8 mouse cellular contexts compared by ENCODE assay signal in the genomic region with DNA sequence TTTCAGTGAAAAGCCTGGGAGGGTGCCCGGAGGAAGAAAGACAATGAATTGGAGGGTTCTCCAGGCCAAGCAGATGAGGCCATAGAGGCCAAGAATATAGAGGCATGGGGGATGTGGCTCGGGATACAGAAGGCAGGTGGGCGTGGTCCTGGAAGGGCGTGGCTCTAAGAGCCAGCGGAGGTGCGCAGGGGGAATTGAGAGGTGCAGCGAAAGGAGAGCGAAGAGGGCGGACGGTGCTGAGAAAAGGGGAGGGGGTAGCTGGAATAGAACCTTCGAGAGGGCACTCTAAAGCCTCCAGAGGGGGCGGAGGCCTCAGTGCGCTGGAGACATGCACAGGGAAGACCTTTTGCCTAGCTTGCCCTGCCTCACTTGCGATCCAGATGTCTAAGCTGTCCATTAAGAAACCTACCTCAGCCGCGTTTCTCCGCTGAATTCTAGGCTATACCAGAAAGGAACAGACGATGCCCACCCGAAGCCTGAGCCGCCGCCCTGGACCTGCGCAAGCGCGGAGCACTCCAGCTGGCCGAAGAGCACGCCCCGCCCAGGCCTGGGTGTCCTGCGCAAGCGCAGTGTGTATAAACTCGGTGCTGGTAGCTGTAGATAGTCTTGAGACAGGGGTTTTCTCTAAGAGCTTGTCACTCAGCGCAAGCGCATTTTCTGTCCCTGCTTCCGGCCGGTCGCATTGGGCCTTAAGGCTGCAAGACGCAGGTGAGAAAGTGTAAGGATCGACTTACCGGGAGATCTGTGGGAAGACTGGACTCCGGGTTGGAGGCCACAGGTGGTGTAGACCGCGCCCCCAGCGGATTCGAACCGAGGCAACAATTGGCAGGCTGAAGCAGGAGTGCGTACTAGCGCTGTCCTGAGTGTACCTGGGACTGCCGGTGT. TPM values are rescaled to one million over a fixed set of nuclear protein-coding genes. Genes with fewer than 3 reads are reported as not detected.
A peak's percentile ranks its signal among the peaks of the same experiment; 100 is the strongest.
DNase-seq lines count a peak whose midpoint lies in the region; ATAC-seq and TF ChIP-seq lines count a peak whose summit lies in the region.

Gene Prmt2 (minus strand): TSS at position 525 of the 885 bp plus-strand sequence.

- H3K79me2 ChIP-seq in C2C12 (ENCODE audit: control insufficient read depth, insufficient read depth) (peaks cover 27% of the 10 kb centered on the region), myocyte (ENCODE audit: control insufficient read depth, insufficient read depth) (no peaks in the 10 kb centered on the region)
- H3K79me2 ChIP-seq in liver, adult 2 months (ENCODE audit: control insufficient read depth, insufficient read depth, low read length): no peaks in the 10 kb centered on the region

- H3K4me3 ChIP-seq in C2C12 (ENCODE audit: insufficient read depth, poor library complexity, severe bottlenecking) (peak within 1 kb of the TSS; percentile 92), myocyte (peak within 1 kb of the TSS; percentile 96)
- peak within 1 kb of the TSS; percentile 80 for H3K4me3 ChIP-seq in erythroblast, embryonic 14.5 days (replicated peaks)
- H3K4me3 ChIP-seq in heart, embryonic 11.5 days (ENCODE audit: low read depth, low read length): peak within 1 kb of the TSS; percentile 62
- H3K4me3 ChIP-seq in kidney, embryonic 16.5 days (ENCODE audit: low read length): peak within 1 kb of the TSS; percentile 72
- H3K4me3 ChIP-seq in liver, adult 2 months (ENCODE audit: insufficient read depth, low read depth, low read length): peak within 1 kb of the TSS; percentile 51

- no peaks in the 10 kb centered on the region for H3K27me3 ChIP-seq in C2C12 (ENCODE audit: control insufficient read depth, insufficient read depth, insufficient read length)
- no peaks in the 10 kb centered on the region for H3K27me3 ChIP-seq in erythroblast, embryonic 14.5 days (ENCODE audit: control insufficient read depth)
- no peaks in the 10 kb centered on the region for H3K27me3 ChIP-seq in heart, embryonic 11.5 days (ENCODE audit: control insufficient read depth, insufficient read depth, low read length)
- H3K27me3 ChIP-seq in kidney, embryonic 16.5 days (ENCODE audit: insufficient read depth, low read length): no peaks in the 10 kb centered on the region
- H3K27me3 ChIP-seq in liver, adult 2 months (ENCODE audit: control insufficient read depth, insufficient read depth, low read length): no peaks in the 10 kb centered on the region
- no peaks in the 10 kb centered on the region for H3K27me3 ChIP-seq in myocyte (ENCODE audit: control insufficient read depth, insufficient read depth, insufficient read length)
- H3K27me3 ChIP-seq in splenic B cell, adult 2 months (ENCODE audit: control insufficient read depth, insufficient read depth, low read length, poor library complexity, severe bottlenecking): no peaks in the 10 kb centered on the region

- peak within 1 kb of the TSS; percentile 77 for H3K4me2 ChIP-seq in heart, embryonic 11.5 days
- peak within 1 kb of the TSS; percentile 68 for H3K4me2 ChIP-seq in kidney, embryonic 16.5 days (replicated peaks; ENCODE audit: low read depth, low read length)
- peak within 1 kb of the TSS; percentile 91 for H3K4me2 ChIP-seq in myocyte (ENCODE audit: low read depth)

- peak within 1 kb of the TSS; percentile 73 for H3K27ac ChIP-seq in heart, embryonic 11.5 days (ENCODE audit: low read depth, low read length)
- H3K27ac ChIP-seq in kidney, embryonic 16.5 days (ENCODE audit: low read length): peak within 1 kb of the TSS; percentile 87
- no peak within 1 kb of the TSS for H3K27ac ChIP-seq in liver, adult 2 months (replicated peaks; ENCODE audit: insufficient read depth, low read depth, low read length)

- TF ChIP-seq CTCF in C2C12 (IDR thresholded peaks at IDR 0.05; ENCODE audit: control insufficient read depth, insufficient read depth, insufficient read length): no peak
- peak; percentile 37 for TF ChIP-seq CTCF in brain, embryonic 14.5 days (IDR thresholded peaks at IDR 0.05; ENCODE audit: borderline replicate concordance, extremely low read depth, insufficient read depth, insufficient read length)
- 0 out of 2 replicates have a peak, but pooled peaks have one; percentile 25 for TF ChIP-seq CTCF in liver, adult 2 months (IDR thresholded peaks at IDR 0.05; ENCODE audit: low read depth, low read length)

- ATAC-seq in heart, embryonic 11.5 days (replicated peaks; ENCODE audit: insufficient number of reproducible peaks, low FRiP score, low TSS enrichment): peak; percentile 96
- peak; percentile 98 for ATAC-seq in kidney, embryonic 16.5 days (ENCODE audit: low FRiP score, low TSS enrichment)

- TF ChIP-seq POLR2A in brain, embryonic 14.5 days (IDR thresholded peaks at IDR 0.05; ENCODE audit: borderline replicate concordance, extremely low read depth, insufficient read depth, insufficient read length, poor library complexity, severe bottlenecking): peak; percentile 86
- TF ChIP-seq POLR2A in liver, adult 2 months (IDR thresholded peaks at IDR 0.05; ENCODE audit: extremely low read depth, insufficient read depth, low read length): no peak
- peak; percentile 82 for TF ChIP-seq POLR2A in myocyte (IDR thresholded peaks at IDR 0.05; ENCODE audit: insufficient read length, low read depth)

- H3K36me3 ChIP-seq in C2C12 (ENCODE audit: control insufficient read depth, insufficient read depth): peaks cover 21% of the 10 kb centered on the region
- no peaks in the 10 kb centered on the region for H3K36me3 ChIP-seq in erythroblast, embryonic 14.5 days (ENCODE audit: control insufficient read depth)
- 0 out of 2 replicates have a peak, but pooled peaks cover 3% of the 10 kb centered on the region for H3K36me3 ChIP-seq in heart, embryonic 11.5 days (ENCODE audit: control insufficient read depth, insufficient read depth, low read length)
- H3K36me3 ChIP-seq in kidney, embryonic 16.5 days (ENCODE audit: insufficient read depth, low read length): no peaks in the 10 kb centered on the region
- no peaks in the 10 kb centered on the region for H3K36me3 ChIP-seq in liver, adult 2 months (ENCODE audit: control insufficient read depth, insufficient read depth, low read length)
- peaks cover 10% of the 10 kb centered on the region for H3K36me3 ChIP-seq in myocyte (ENCODE audit: control insufficient read depth, insufficient read depth)
- no peaks in the 10 kb centered on the region for H3K36me3 ChIP-seq in splenic B cell, adult 2 months (ENCODE audit: control insufficient read depth, insufficient read depth, low read length, poor library complexity, severe bottlenecking)

- WGBS in heart, embryonic 11.5 days (ENCODE audit: insufficient replicate concordance): under 1% methylated on average over 47 of the region's 47 CpGs
- under 1% methylated on average over 47 of the region's 47 CpGs for WGBS in kidney, embryonic 16.5 days
- under 1% methylated on average over 47 of the region's 47 CpGs for WGBS in liver, adult 2 months

- peaks cover 4% of the 10 kb centered on the region for H3K79me3 ChIP-seq in C2C12 (ENCODE audit: low read depth)

- H3ac ChIP-seq in C2C12 (ENCODE audit: control insufficient read depth, insufficient read length, low read depth) (peak within 1 kb of the TSS; percentile 45), myocyte (ENCODE audit: control insufficient read depth, insufficient read length) (peak within 1 kb of the TSS; percentile 4)

- peak; percentile 98 for DNase-seq in brain, embryonic 14.5 days (ENCODE audit: low read depth)
- peak; percentile 76 for DNase-seq in liver, adult 2 months (ENCODE audit: extremely low read depth, low read depth, low spot score)
- DNase-seq in splenic B cell, adult 2 months (ENCODE audit: low read depth, low spot score): peak; percentile 95

- peaks cover 15% of the 10 kb centered on the region for H3K4me1 ChIP-seq in erythroblast, embryonic 14.5 days (ENCODE audit: control insufficient read depth)
- H3K4me1 ChIP-seq in heart, embryonic 11.5 days (ENCODE audit: control insufficient read depth, insufficient read depth, low read length): peaks cover 16% of the 10 kb centered on the region
- H3K4me1 ChIP-seq in kidney, embryonic 16.5 days (ENCODE audit: insufficient read depth, low read length): peaks cover 11% of the 10 kb centered on the region; the same call in 1 of the 2 replicates
- H3K4me1 ChIP-seq in liver, adult 2 months (ENCODE audit: control insufficient read depth, insufficient read depth, low read length): no peaks in the 10 kb centered on the region

- peak within 1 kb of the TSS; percentile 69 for H3K9ac ChIP-seq in heart, embryonic 11.5 days (ENCODE audit: low read depth, low read length)
- peak within 1 kb of the TSS; percentile 74 for H3K9ac ChIP-seq in kidney, embryonic 16.5 days (replicated peaks; ENCODE audit: low read length)
- peak within 1 kb of the TSS; percentile 61 for H3K9ac ChIP-seq in liver, adult 2 months (ENCODE audit: low read depth, low read length)

- H3K9me3 ChIP-seq in erythroblast, embryonic 14.5 days (ENCODE audit: control insufficient read depth, low read length): no peaks in the 10 kb centered on the region
- H3K9me3 ChIP-seq in heart, embryonic 11.5 days (replicated peaks; ENCODE audit: control insufficient read depth, low read length): no peaks in the 10 kb centered on the region
- no peaks in the 10 kb centered on the region for H3K9me3 ChIP-seq in kidney, embryonic 16.5 days (ENCODE audit: low read length)

TF ChIP-seq in C2C12, 6 proteins besides CTCF, POLR2A, EP300 and RAD21 (continues in another document):
- TF ChIP-seq CEBPB (IDR thresholded peaks at IDR 0.05; ENCODE audit: low read depth) (no peak), MYOG (IDR thresholded peaks at IDR 0.05; ENCODE audit: control insufficient read depth, extremely low read depth, insufficient read length) (no peak), MAX (IDR thresholded peaks at IDR 0.05) (no peak), MYOD1 (IDR thresholded peaks at IDR 0.05; ENCODE audit: control insufficient read depth, insufficient read length, low read depth) (no peak), FOSL1 (IDR thresholded peaks at IDR 0.05; ENCODE audit: insufficient read depth, low read length, poor library complexity, severe bottlenecking) (no peak)

TF ChIP-seq in myocyte, 11 proteins besides CTCF, POLR2A, EP300 and RAD21 (continues in another document):
- TF ChIP-seq SRF (IDR thresholded peaks at IDR 0.05; ENCODE audit: control insufficient read depth, insufficient read length, low read depth) (peak; percentile 62), E2F4 (IDR thresholded peaks at IDR 0.05; ENCODE audit: insufficient read depth) (no peak), TCF12 (IDR thresholded peaks at IDR 0.05; ENCODE audit: insufficient read depth, poor library complexity, severe bottlenecking) (no peak), MYOD1 (IDR thresholded peaks at IDR 0.05; ENCODE audit: control insufficient read depth in 1 of 3, insufficient read length in 2 of 3, low read depth in 2 of 3) (peak in 2 of 3 experiments; percentile 1 to 38), REST (IDR thresholded peaks at IDR 0.05; ENCODE audit: insufficient read depth, insufficient read length) (no peak)

RNA-seq across cellular contexts. Expression of gene Prmt2, which starts in this region (rescaled TPM):
- polyA plus RNA-seq in C2C12 (2012; fragmentation: generic; extraction: Trizol) (50.2 TPM), myocyte (2012; fragmentation: generic; extraction: Trizol) (52.4 TPM)
- 273 and 287 TPM in 2 replicates for polyA plus RNA-seq in brain, embryonic 14.5 days (2012; rRNA removed)
- polyA plus RNA-seq in erythroblast, embryonic 14.5 days (2012): 0.13 and 0.15 TPM in 2 replicates
- polyA plus RNA-seq in heart, embryonic 11.5 days (2014; fragmentation: Nextera tagmentation; extraction: Ambion mirVana): 62.6 and 66.3 TPM in 2 replicates
- polyA plus RNA-seq in kidney, embryonic 16.5 days (2015; fragmentation: Nextera tagmentation; extraction: Ambion mirVana): 63.1 and 69.9 TPM in 2 replicates
- total RNA-seq in liver, adult 2 months (2014; rRNA removed): 1.1 TPM in 2 replicates
- 0.73 and 1.4 TPM in 2 replicates for polyA plus RNA-seq in liver, adult 2 months (2012; rRNA removed)

Comparison
In these comparisons a context has a peak if more than half of its experiments do, and no peak if none do; other contexts are left out.
1. RNA of gene Prmt2 (polyA plus RNA-seq): 273 to 287 TPM in brain, embryonic 14.5 days, 63.1 to 69.9 TPM in kidney, embryonic 16.5 days, 62.6 to 66.3 TPM in heart, embryonic 11.5 days, 52.4 TPM in myocyte (single experiment) and 50.2 TPM in C2C12 (single experiment); 0.73 to 1.4 TPM in liver, adult 2 months and 0.13 to 0.15 TPM in erythroblast, embryonic 14.5 days; every median in the first group is over 10 times any median in the second.
2. Peak in every context shown above with its lines, with median percentiles within 50 percentile points of each other: H3K4me3 ChIP-seq, DNase-seq, H3K4me2 ChIP-seq and H3K9ac ChIP-seq.